Mouse (Mus musculus): ENCODE data around the gene Ms4a5. TPM values are rescaled to one million over a fixed set of nuclear protein-coding genes. Genes with fewer than 3 reads are reported as not detected.
"Not testable (repeated sequence)": the region's sequence is repeated elsewhere in the genome, so short reads cannot be mapped to it uniquely, and the experiment has no call there.

Gene Ms4a5
- total RNA-seq (2021), result not detected
- long read RNA-seq, experiment 1, result 0 reads
- long read RNA-seq, experiment 2, result 0 reads

DNA sequence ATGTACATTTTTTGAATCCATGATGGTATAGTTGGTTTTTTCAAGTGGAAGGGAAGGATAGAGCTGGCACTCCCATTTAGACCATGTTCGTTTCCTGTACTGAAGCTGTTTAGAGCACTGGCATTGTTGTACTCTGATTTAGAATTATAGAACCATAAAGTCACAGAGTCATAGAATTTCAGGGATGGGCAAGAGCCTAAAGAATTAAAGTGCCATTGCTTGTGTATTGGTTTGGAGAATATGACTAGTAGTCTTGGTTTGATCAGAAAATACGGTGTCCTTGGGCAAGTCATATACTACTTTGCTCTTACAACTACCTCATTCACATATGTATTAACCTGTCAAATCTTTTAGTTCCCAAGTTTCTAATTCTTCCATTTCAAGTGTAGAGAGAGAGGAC, at the start of gene Ms4a5:
Gene Ms4a5 (minus strand): TSS at position 101 of the 400 bp plus-strand sequence.
- DNase-seq (ENCODE audit: low spot score in 2 of 2), result no peak

DNA sequence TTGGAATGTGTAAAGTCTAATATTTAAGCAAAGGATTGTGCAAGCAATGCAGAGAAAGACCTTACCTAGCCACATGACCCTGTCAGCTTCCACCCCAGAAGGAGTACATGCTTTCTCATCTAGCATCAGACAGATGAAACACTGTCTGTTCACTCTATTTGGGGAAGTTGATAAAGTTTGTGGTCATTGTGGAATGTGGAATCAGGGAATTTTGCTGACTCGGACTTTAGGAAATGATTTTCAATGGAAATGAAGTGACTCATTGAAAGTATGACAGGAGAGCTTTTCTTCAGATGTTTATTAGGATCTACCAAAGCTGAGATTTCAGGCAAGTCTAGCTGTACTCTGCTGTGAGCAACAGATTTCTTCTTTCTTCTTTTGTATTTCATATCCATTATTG, 37.5 kb upstream of the Ms4a5 start:
- no peak for DNase-seq (ENCODE audit: low spot score in 2 of 2)

DNA sequence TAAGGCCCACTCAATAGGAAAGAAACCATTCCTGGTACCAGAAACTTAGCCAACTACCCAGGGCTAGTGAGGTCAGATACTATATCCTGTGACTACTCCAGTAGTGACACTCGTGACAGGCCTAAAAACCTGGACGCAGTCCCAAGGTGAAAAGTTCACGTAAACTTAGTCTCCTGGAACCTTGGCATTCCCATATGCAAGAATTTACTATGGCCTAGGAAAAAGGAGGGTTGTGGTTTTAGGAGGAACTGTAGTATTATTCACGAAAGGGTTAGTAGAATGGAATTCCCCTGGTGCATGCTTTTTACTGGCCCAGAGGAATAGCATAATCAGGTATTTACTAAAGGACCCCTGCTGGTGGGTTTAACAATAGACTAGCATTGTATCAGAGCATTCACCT, 33.1 kb upstream of the Ms4a5 start:
- DNase-seq (ENCODE audit: low spot score in 2 of 2), result no peak

DNA sequence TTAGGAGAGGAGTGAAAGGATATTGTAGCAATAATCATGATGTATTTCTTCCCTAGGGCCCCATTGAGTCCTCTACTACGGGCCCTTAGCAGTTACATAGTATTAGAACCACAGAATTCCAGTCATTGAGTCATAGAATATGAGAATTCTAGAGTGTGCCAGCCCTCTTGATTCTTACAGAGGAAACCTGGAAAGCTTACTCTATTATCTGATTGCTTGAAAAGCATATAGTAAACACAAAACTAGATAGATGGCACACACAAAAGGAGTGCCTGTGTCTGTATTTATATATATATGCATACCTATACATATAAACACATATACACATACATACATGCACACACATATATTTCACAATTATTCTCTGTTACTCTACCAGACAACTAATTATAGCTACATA, 30.7 kb upstream of the Ms4a5 start, which contains the start of gene Ms4a14:
Gene Ms4a14 (minus strand): TSS at position 101 of the 400 bp plus-strand sequence.
- DNase-seq (ENCODE audit: low spot score in 2 of 2), result no peak

DNA sequence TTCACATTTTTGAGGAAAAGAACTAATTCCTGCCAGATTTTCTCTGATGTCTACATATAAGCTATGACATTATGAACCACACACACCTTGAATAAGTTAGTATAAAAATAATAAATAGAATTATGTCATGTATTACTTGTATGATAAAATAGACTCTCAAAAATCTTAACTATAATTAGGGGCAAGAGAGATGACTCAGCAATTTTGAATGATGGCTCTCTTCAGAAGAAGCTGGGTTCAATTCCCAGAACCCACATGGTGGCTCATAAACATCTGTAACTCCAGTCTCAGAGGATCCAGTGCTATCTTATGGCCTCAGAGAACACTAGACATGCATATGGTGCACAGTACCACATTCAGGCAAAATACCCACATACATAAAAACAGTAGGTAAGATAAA, 25.2 kb upstream of the Ms4a5 start:
- no peak for DNase-seq (ENCODE audit: low spot score in 2 of 2)

DNA sequence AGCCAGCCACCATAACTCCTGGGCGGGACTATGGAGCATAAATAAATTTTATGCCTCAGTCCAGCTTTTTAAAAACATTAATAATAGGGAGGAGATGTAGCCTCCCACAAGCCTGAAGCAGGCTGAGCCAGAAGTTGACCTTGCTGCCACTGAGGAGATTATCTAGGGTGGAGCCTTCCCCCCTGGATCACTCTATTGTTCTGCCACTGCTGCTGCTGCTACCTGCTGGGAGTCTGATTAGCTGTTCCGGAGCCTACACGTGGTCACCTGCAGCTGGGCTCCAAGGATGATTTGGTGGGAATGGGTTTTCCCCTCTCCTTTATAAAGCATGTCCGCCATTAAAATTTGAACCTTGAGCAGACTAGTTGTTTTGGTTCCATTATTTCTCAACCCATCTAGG, 15.9 kb upstream of the Ms4a5 start:
- not testable (repeated sequence) for DNase-seq (ENCODE audit: low spot score in 2 of 2)

DNA sequence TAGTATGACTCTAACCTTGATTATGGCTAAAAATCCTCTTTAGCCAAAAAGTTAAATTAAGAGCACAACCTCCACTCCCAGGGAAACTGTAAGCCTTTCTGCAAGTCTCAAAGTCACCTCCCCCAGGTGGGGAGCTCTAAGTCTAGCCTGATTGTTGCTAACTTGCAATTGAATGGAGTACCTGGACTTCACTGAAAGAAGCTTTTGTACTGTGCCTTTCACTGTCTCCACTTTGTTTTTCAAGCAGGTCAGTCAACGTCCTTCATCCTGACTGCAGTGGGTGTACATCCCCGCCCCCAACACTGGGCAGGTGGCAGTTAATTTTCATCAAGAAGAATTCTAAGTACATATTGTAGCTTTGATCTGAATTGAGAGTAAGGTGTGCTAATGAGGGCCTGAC, 15.3 kb upstream of the Ms4a5 start:
- no peak for DNase-seq (ENCODE audit: low spot score in 2 of 2)

DNA sequence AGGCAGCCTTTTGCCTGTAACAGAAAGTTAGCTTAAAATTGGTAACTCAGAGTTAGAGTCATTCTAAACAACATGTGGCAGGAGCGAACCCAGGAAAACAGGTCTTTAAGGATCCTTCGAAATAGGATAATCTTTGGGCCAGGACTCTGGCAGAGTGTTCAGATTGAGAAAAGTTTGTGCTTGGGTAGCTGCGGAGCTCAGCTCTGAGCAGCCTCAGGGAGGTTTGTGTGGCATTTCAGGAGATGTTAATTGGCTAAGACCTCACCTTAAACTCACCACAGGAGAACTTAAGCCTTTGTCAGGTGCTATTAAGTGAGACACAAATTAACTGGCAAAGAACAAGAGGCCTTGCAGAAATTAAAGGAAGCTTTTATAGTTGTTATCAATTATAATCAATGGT, 9.9 kb upstream of the Ms4a5 start:
- not testable (repeated sequence) for DNase-seq (ENCODE audit: low spot score in 2 of 2)

DNA sequence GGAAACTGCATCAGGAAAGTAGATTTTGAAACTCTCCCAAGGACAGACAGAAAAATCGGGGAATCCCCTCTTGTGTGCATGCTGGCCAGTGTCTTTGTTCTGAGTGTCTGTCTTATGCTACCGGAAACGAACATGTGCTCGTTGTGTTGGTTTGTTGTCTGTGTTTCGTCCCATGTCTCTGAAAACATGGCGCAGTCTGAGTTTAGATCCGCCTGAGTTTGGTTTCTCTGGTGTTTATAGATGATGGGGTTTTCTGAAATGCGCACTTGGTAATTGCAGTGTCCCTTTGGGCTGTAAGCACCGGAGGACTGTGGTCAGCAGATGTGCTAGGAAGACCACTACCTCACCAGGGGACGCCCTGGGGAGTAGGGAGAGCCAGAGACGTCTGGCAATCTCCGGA, 9.3 kb upstream of the Ms4a5 start:
- no peak for DNase-seq (ENCODE audit: low spot score in 2 of 2)

DNA sequence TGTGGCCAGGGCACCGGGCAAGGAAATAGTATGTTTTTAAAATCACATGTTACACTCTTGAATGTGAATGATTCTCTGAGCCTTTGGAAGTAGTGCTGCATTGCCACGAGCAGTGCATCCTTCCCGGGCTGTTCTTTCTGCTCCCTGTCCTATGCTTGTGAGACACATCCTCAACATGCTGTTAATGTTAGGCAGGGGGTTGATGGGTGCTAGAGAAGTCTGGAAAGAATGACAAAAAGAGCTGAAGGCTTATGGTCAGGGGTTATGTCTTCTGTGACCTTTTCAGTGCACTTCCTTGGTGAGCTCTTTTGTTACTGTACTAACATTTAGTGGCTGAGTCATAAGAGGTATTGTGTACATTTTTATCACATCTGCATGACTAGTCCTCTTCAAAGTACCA, 3.5 kb downstream of the Ms4a5 start:
- no peak for DNase-seq (ENCODE audit: low spot score in 2 of 2)

DNA sequence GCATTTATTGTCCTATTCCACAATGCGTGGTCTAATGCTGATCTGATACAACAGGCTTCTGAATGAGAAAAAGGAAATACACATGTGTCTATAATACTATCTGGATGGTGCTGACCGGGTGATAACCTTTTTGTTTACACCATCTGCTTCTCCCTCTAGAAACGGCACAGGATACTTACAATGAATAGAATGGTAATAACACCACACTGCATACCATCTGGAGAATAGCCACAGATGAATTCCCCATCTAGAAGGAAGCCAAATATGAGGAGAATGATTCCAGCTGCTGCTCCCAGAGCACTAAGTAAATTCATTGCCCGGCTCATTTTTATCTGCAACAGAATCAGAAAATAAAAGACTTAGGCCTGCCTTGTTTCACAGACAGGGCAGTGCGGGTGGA, 7.2 kb downstream of the Ms4a5 start:
- no peak for DNase-seq (ENCODE audit: low spot score in 2 of 2)

DNA sequence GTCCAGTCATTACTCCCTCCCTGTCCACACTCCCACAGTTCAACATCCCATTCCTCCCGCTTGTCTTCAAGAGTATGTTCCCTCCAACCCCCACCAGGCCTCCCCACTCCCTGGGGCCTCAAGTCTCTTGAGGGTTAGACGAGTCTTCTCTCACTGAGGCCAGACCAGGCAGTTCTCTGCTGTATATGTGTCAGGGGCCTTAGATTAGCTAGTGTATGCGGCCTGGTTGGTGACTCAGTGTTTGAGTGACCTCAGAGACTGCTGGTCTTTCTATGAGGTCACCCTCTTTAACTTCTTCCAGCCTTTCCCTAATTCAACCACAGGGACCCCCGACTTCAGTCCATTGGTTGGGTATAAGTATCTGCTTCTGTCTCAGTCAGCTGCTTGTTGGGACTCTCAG, 16.7 kb downstream of the Ms4a5 start:
- DNase-seq (ENCODE audit: low spot score in 2 of 2), result no peak

DNA sequence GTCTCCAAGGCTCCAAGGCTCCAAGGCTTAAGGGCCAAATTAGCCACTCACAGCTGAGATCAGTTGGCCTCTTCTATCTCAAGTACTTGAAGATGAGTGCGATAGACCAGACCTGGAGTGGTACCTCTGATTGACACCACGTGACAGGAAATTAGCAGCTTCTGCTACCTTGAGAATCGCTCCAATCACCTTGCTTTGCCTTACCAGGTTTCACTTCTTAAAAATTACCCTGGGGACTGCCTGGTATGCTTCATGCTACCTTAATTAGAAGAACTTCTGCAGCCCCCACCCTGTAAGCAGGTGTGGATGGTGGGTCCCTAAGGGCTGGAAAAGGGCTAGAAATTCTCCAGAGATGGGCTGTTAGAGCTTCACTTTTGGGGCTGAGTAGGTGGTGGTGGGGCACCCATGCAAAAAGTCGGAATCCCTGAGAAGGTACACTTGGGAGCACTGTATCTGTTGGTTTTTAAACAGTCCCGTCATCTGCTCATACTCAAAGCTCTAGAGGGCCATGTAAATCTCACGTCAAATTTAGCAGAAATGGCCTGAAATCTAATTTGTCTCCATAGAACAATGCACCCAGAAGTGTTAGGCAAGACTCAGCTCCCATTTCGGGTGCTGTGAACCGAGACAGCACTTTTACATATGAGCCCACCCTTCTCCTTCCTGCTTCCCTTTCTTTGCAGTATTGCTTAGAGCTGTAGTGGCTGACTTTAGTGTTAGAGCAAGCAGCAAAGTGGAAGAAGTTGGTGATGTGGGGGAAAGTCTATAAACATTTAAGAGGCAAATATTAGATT, 17.4 kb downstream of the Ms4a5 start, which contains the start of gene Ms4a1:
Gene Ms4a1 (minus strand): TSS at position 190 of the 794 bp plus-strand sequence.
- DNase-seq (ENCODE audit: low spot score in 2 of 2), result no peak

DNA sequence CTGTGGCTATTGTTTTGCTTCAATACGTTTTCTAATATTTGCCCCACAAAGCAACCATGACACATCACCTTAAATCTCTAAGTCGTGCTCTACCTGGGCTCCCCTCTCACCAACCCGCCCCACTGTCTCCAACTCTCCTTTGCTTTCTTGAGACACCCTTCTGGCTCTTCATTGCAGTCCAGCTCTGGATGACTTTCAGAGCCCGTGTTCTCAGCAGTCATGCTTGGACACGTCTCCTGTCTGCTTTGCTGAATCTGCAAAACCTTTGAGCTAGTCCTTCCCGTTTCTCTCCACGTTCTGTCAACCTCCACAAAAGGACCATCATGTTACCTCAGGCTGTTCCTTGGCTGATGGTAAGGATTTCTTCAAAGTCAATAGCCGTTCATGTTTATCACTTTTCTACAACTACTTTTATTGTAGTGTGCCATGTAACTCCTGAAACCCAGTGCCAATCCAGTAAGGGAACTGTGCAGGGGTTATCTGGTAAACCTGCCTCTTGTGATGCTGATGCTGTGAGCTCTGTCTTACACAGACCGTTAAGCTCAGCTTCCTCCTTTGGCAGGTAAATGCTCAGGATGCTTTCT, 19.0 kb downstream of the Ms4a5 start:
- DNase-seq (ENCODE audit: low spot score in 2 of 2), result no peak

DNA sequence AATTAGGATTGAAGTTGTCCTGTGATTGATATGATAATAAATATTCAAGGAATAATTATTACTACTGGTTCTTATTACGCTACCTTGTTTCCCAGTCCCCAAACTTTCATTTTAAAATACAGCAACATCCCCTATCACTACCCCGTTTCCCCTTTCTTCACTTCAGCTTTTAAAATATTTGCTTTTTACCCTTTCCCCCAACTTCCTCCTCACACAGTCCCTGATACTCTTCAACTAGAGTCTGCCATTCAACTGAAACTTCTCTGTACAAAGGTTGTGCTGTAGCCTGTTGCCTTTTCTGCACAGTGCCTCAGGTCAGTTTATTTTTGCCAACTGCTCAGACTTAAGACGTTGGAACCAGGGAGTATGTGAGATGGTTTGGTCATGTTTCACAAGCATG, 20.1 kb downstream of the Ms4a5 start:
- DNase-seq (ENCODE audit: low spot score in 2 of 2), result no peak

DNA sequence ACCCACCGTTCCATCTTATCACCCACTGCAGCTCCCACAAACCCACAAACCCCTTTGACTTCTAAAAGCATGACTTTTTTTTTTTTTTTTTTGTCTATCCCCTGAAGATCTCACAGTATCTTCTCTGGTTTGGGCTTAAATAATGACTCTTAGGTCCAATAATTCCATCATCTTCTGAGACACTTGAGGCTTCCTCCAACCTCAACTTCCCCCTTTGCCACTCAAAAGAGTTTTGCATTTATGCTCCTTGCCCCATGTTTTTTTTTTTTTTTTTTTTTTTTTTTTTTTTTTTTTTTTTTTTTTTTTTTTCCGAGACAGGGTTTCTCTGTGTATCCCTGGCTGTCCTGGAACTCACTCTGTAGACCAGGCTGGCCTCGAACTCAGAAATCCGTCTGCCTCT, 20.7 kb downstream of the Ms4a5 start:
- not testable (repeated sequence) for DNase-seq (ENCODE audit: low spot score in 2 of 2)

DNA sequence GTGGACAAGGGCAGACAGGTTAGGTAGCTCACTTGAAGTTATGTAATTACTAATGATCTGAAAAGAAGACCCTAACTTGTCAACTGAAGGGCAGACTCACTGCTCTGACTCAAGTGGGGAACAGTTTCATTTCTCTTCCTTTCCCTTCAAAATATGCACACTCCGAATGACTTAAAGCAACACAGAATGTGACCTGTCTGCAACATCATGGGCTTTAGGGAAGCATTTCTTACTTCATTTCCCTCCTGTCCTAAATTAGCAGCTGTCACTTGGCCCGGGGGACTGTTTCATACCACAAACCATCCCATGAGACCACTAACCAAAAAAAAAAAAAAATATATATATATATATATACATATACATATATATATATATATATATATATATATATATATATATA, 22.2 kb downstream of the Ms4a5 start:
- DNase-seq (ENCODE audit: low spot score in 2 of 2), result no peak

DNA sequence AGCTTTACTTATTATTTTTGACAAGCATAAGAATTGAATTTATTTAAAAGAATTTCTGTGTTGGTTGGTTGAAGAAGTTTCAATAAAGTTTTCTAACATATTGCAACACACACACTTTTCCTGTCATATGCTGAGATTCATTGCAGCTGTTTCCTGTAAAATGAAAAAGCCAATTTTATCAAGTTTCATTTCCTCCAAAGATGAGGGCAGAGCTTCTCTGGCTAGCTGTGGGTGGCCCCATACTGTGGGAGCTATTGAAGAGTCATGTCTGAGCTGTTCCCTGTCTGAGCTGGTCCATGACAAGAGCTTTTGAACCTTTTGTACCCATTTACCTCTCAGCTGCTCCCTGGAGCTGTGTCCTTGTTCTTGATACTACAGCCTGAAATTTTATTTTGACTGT, 39.4 kb downstream of the Ms4a5 start:
- no peak for DNase-seq (ENCODE audit: low spot score in 2 of 2)

DNA sequence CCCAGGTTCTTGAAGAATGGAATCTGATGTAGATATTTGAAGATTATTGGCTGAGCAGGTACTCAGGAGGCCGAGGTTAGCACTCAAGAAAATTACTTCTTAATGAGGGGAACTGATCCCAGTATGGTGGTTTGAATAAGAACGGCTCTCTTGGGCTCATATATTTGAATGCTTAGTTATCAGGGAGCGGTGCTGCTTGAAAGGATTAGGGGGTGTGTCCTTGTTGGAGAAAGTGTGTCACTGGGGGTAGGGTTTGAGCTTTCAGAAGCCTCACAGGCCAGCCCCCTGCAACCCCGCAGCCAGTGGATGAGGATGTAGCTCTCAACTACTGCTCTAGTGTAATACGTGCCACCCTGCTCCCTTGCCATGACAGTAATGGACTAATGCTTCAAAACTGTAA, 41.1 kb downstream of the Ms4a5 start:
- DNase-seq (ENCODE audit: low spot score in 2 of 2), result no peak

DNA sequence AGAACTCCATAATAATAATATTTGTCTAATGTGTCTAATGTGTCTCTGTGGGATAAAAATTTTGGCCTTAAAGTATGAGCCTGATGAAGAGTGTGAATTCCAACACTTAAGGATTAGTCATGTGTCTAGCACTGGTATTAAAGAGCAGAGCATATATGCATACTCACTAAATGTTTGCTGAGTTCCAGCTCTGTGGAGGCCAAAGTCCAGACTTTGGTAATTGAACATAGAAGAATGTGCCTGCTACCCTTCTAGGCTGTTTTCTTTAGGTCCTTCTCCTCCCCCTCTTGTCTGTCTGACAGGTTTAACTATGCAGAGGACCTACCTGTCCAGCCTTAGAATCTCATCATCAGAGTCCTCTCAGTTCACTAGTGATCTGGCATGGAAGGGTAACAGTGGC, 47.9 kb downstream of the Ms4a5 start:
- DNase-seq (ENCODE audit: low spot score in 2 of 2), result no peak

DNA sequence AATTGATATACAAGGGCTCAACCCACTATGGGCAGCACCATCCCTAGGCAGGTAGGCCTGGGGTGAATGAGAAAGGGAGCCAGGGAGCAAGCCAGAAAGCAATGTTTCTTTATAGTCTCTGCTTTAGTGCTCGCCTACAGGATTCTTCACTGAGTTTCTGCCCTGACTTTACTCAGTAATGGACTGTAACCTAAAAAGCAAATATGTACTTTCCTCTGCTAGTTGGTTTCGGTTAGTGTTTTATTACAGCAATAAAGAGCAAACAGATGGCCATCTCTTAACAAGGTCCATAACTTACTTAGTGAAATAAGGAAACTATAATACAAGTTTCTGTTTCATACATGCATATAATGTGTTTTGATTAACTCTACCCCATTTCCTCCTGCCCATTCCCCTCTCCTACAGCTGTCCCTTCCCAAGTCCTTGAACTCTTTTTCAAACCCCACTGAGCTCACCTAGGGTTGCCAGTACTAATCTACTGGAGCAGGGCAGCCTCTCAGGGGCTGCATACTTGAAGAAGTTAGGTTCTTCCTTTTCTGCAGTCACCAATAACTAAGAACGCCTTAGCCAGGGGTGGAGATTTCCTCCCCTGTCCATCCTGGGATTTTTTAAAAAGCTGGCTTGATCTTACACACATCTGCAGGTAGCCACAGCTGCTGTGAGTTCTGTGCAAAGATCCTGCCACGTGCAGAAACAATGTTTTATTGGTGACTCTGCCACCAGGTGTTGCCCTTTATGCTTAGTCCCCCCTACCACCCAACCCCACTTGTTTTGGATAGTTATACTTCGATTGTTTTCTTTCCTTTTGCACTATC, 48.5 kb downstream of the Ms4a5 start:
- DNase-seq (ENCODE audit: low spot score in 2 of 2), result no peak

DNA sequence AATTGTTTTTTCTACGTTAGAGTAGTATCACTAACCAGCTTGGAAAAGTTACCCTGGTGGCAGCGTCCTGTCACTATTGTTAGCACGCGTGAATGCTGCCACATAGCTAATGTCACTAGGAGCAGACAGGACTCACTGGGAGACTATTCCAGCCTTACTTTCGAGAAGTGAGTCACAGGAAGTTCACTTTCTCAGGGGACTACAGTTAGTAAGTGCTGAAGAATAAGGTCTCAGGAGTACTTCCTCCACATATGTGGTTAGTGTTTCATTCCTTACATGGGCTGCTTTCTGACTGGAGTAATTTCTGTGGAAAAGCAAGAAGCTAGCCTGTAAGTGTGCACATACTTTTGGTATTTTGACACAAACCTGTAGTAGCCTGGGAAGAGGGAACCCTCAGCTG, 49.4 kb downstream of the Ms4a5 start:
- no peak for DNase-seq (ENCODE audit: low spot score in 2 of 2)
